Mouse (Mus musculus) hindbrain, postnatal 0 days (tissue): ENCODE results near the gene Gm20388. TPM values are rescaled to one million over a fixed set of nuclear protein-coding genes. Genes with fewer than 3 reads are reported as not detected.

Source experiments
- ATAC-seq: fragments of 200-750 bp; cut with Nextera tagmentation; 2 replicates; pipeline ENCODE4 v1.8.0; 2017; ENCODE audit warnings: mild to moderate bottlenecking, moderate TSS enrichment, moderate library complexity
- DNase-seq: peaks from one replicate; pipeline ENCODE4 v3.0.0-alpha.2; 2015; ENCODE audit warnings: low spot score
- H3K27ac ChIP-seq: fragments of 300-500 bp; sonication (generic); 2 replicates; pipeline ENCODE4 v1.5.1; 2014; ENCODE audit warnings: mild to moderate bottlenecking
- H3K27me3 ChIP-seq: fragments of 300-500 bp; sonication (generic); 2 replicates; pipeline ENCODE4 v1.6.1; 2014; ENCODE audit warnings: low read length, mixed read lengths; ENCODE audit not compliant: insufficient read depth
- H3K36me3 ChIP-seq: fragments of 300-500 bp; sonication (generic); 2 replicates; pipeline ENCODE4 v1.6.1; 2014; ENCODE audit warnings: low read length, mixed read lengths; ENCODE audit not compliant: insufficient read depth
- H3K4me1 ChIP-seq: fragments of 300-500 bp; sonication (generic); 2 replicates; pipeline ENCODE4 v1.6.1; 2014; ENCODE audit warnings: antibody characterized with exemption, low read length, mixed read lengths; ENCODE audit not compliant: insufficient read depth
- H3K4me2 ChIP-seq: fragments of 300-500 bp; sonication (generic); 2 replicates; pipeline ENCODE4 v1.6.1; 2014; ENCODE audit warnings: low read depth, mild to moderate bottlenecking, low read length, moderate library complexity, mixed read lengths
- H3K4me3 ChIP-seq: fragments of 300-500 bp; sonication (generic); 2 replicates; pipeline ENCODE4 v1.5.1; 2014; ENCODE audit warnings: low read length
- H3K9ac ChIP-seq: fragments of 300-500 bp; sonication (generic); replicated peaks from 2 replicates; pipeline ENCODE4 v1.6.1; 2014; ENCODE audit warnings: mild to moderate bottlenecking, low read length, moderate library complexity, mixed read lengths
- H3K9me3 ChIP-seq: fragments of 300-500 bp; sonication (generic); 2 replicates; pipeline ENCODE4 v1.6.1; 2016; ENCODE audit warnings: low read length, mixed read lengths
- CTCF ChIP-seq: IDR thresholded peaks from 2 replicates; pipeline ENCODE4 v1.5.1; 2016; ENCODE audit warnings: antibody characterized with exemption, control low read depth, low read depth
- WGBS: fragments of 180-500 bp; shearing (Covaris S2); extraction: QIAGEN DNeasy Blood & Tissue Kit; methylation state at CpG from one replicate; pipeline ENCODE4 v1.1.7; 2014; 5-methylcytosine and 5-hydroxymethylcytosine counted together
- polyA plus RNA-seq: library from polyadenylated mRNA; unstranded; fragments of >200 nt; fragmentation: Nextera tagmentation; extraction: Ambion mirVana; gene quantifications from 2 replicates; pipeline ENCODE4 v1.2.1, GENCODE M21; 2015
- total RNA-seq: library from RNA; depleted of rRNA; stranded (reverse); fragments of >200 nt; gene quantifications from 2 replicates; pipeline ENCODE4 v1.2.3, GENCODE M21; 2014

Gene Gm20388
- total and polyA plus RNA-seq, 2 experiments from 2014 or later: 71.3 TPM; not detected in 1

DNA sequence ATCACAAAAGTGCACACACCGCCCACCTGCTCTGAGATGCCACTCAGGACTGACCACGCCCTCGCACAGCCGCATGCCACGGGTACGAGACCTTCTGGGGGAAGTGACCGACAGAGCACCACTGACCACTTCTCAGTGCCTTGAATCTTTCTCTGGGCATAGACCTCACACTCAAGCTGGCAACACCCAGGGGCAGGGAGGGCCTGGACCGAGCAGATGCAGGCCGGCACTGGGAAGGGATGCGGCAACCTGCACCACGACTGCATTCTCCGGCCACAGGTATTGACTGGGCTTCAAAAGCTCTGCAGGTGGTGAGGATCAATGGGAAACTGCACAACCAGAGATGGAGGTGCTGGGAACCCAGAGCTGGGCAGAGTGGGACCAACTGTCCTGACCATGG lies 1691.8 kb downstream of the Gm20388 start:
- Histone ChIP-seq H3K36me3 (peaks cover 59% of the 10 kb centered on the region), H3K9me3 (no peaks in the 10 kb centered on the region), H3K4me2 (no peak overlapping the region), H3K4me3 (no peak overlapping the region), H3K4me1 (no peaks in the 10 kb centered on the region), H3K27ac (no peak overlapping the region), H3K27me3 (no peaks in the 10 kb centered on the region), H3K9ac (no peak overlapping the region)
- no peak for ATAC-seq
- WGBS: 94% methylated on average over 12 of the region's 12 CpGs
- DNase-seq: no peak
- no peak for TF ChIP-seq CTCF

DNA sequence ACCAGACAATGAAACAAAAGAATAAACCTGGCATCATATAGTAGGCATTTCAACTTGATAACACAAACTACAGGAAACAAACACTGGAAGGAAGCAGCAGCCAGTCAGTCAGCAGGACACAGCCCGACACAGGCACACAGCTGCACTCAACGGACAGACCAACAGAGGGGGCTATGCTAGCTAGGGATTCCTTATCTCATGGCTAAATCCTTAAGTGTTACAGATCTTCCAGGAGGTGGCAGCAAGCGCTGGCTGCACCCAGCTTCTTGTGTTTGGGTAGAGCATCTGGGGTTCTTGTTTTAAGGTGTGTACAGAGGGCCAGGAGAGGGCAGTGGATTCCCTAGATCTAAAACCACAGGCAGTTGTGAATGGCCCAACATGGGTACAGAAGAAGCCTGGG lies 1692.2 kb downstream of the Gm20388 start:
- Histone ChIP-seq H3K27me3 (no peaks in the 10 kb centered on the region), H3K4me3 (no peak overlapping the region), H3K9me3 (no peaks in the 10 kb centered on the region), H3K4me1 (no peaks in the 10 kb centered on the region), H3K36me3 (peaks cover 59% of the 10 kb centered on the region), H3K9ac (no peak overlapping the region), H3K4me2 (no peak overlapping the region), H3K27ac (no peak overlapping the region)
- 17% methylated on average over 3 of the region's 3 CpGs for WGBS
- peak; percentile 89 for TF ChIP-seq CTCF
- ATAC-seq: peak; percentile 73
- DNase-seq: peak; percentile 88

DNA sequence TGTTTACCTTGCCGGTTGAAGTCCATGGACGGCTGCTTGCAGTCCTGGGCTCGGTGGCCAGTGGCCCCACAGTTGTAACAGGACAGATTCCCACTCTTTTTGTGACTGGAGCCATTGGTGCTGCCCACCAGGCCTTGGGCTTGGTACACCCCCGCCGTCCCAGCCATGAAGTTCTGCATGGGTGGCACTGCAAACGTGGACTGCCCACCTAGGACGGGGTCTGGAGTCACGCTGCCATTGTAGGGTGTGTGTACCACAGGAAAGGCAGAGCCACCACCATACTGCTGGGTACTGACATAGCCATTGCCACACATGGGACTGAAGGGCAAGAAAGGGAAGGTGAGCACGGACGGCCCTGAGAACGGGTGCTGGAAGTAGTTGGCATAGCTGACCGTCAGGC lies 1693.2 kb downstream of the Gm20388 start:
- Histone ChIP-seq H3K9me3 (no peaks in the 10 kb centered on the region), H3K9ac (no peak overlapping the region), H3K4me1 (no peaks in the 10 kb centered on the region), H3K36me3 (peaks cover 61% of the 10 kb centered on the region), H3K4me2 (no peak overlapping the region), H3K4me3 (no peak overlapping the region), H3K27me3 (no peaks in the 10 kb centered on the region), H3K27ac (no peak overlapping the region)
- ATAC-seq (no peak), DNase-seq (no peak)
- 94% methylated on average over 12 of the region's 12 CpGs for WGBS
- no peak for TF ChIP-seq CTCF

DNA sequence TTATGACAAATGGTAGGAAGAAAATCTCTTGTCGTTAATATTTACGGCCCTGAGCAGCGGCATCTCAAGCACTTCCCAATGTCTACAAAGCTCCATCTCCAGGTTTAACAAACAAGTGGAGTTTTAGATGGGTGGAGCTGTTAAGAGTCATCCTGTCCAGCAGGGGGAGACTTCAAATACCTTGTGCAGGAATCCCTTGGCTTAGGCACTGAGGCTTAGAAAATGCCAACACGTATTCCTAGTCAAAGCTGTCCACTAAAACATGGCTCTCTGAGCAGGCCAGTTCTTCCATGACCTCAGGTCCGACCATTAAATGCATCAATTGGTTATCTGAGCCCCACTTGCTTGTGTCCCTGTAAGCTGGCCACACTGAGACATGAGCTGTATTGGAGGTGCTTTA lies 1697.0 kb downstream of the Gm20388 start:
- H3K27ac ChIP-seq: no peak overlapping the region
- ATAC-seq (no peak), DNase-seq (peak; percentile 55)
- WGBS: 91% methylated on average over 5 of the region's 5 CpGs
- H3K4me3 ChIP-seq: no peak overlapping the region
- no peaks in the 10 kb centered on the region for H3K27me3 ChIP-seq
- H3K36me3 ChIP-seq: peaks cover 47% of the 10 kb centered on the region
- TF ChIP-seq CTCF: peak; percentile 68
- no peak overlapping the region for H3K4me2 ChIP-seq
- H3K9ac ChIP-seq: no peak overlapping the region
- no peaks in the 10 kb centered on the region for H3K9me3 ChIP-seq
- no peaks in the 10 kb centered on the region for H3K4me1 ChIP-seq

DNA sequence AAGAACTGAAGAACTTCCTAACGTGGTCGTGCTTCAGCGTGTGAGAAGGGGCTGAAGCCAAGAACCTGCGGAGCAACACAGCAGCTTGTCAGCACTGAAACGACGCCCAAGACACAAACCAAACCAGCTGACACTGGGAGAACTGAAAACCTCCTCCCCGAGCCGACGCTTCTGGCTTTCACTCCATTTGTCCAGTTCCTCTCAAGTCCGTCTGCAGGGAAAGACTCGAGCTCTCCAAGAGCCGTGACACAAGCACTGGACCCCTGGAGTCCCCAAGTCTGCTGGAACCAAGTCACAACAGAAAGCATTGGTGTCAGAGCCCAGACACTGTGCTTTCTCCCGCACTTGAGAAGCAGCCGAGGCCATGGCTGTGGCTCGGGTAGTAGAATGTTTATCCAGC lies 1698.6 kb downstream of the Gm20388 start:
- Histone ChIP-seq H3K27me3 (no peaks in the 10 kb centered on the region), H3K4me3 (no peak overlapping the region), H3K36me3 (peaks cover 40% of the 10 kb centered on the region), H3K9ac (no peak overlapping the region), H3K4me1 (no peaks in the 10 kb centered on the region), H3K9me3 (no peaks in the 10 kb centered on the region), H3K4me2 (no peak overlapping the region), H3K27ac (no peak overlapping the region)
- no peak for TF ChIP-seq CTCF
- ATAC-seq (no peak), DNase-seq (no peak)
- WGBS: 77% methylated on average over 15 of the region's 15 CpGs

DNA sequence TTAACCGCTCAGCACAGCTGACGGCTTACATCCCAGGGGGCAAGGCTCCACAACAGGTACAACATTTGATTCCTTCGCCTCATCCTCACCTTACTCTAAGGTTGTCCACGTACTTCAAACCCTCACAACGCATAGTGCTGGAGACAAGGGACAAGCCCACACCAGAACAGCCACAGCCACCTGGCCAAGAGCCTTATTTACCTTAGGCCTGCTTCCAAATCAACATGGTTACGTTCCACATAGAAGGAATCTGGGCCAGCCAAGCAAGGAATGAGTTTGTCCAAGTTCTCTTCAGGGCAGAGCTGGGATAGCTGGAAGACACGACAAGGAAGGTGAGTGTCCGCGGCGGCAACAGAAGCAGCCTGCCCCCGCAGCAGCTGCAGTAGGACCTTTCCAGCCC lies 1699.3 kb downstream of the Gm20388 start:
- Histone ChIP-seq H3K27ac (no peak overlapping the region), H3K4me3 (no peak overlapping the region), H3K4me2 (no peak overlapping the region), H3K9ac (no peak overlapping the region), H3K9me3 (no peaks in the 10 kb centered on the region), H3K36me3 (peaks cover 34% of the 10 kb centered on the region), H3K4me1 (no peaks in the 10 kb centered on the region), H3K27me3 (no peaks in the 10 kb centered on the region)
- TF ChIP-seq CTCF: no peak
- no peak for DNase-seq
- 85% methylated on average over 11 of the region's 11 CpGs for WGBS
- ATAC-seq: no peak

DNA sequence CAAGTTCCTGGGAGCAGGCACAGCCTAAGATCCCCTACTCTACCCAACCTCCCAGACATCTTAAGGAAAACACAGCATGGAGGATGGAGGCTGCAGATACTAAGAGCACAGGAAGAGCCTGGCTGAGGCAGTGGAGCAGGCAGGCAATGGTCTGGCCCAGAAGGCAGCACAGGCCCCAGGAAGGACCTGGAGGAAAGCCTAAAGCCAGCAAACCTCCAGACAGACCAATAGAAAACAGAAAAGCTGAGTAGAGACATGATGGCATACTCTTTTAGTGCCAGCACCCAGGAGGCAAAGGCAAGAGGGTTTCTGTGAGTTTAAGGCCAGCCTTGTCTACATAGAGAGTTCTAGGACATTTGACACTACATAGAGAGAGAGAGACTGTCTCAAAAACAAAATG lies 1702.8 kb downstream of the Gm20388 start:
- Histone ChIP-seq H3K9me3 (no peaks in the 10 kb centered on the region), H3K27me3 (no peaks in the 10 kb centered on the region), H3K4me2 (no peak overlapping the region), H3K9ac (no peak overlapping the region), H3K36me3 (peaks cover 9% of the 10 kb centered on the region; the same call in 1 of the 2 replicates), H3K27ac (no peak overlapping the region), H3K4me1 (no peaks in the 10 kb centered on the region), H3K4me3 (no peak overlapping the region)
- no peak for TF ChIP-seq CTCF
- no peak for DNase-seq
- ATAC-seq: no peak
